Mouse (Mus musculus): Measurements from ENCODE around the gene Fchsd2. TPM values are rescaled to one million over a fixed set of nuclear protein-coding genes. Genes with fewer than 3 reads are reported as not detected.
A peak's percentile ranks its signal among the peaks of the same experiment; 100 is the strongest.

Fchsd2 gene
- polyA plus RNA-seq, 1 experiment from 2014 or later: 43.9 TPM

GRCm38 (mm10) chr7:101093231-101093630 lies 568 bp downstream of the Fchsd2 start:
- WGBS (ENCODE audit: missing documents): 10% methylated on average over 3 of the region's 3 CpGs
- peak overlapping the region; percentile 92 for H3K27ac ChIP-seq
- no peak overlapping the region for H3K4me3 ChIP-seq (ENCODE audit: inconsistent target)

GRCm38 (mm10) chr7:101094746-101095145 lies 2.1 kb downstream of the Fchsd2 start:
- H3K79me2 ChIP-seq (ENCODE audit: inconsistent target): no peaks in the 10 kb centered on the region
- no peak overlapping the region for H3K27ac ChIP-seq
- H3K4me3 ChIP-seq (ENCODE audit: inconsistent target): no peak overlapping the region
- 57% methylated on average over 1 of the region's 1 CpGs for WGBS (ENCODE audit: missing documents)
- no peaks in the 10 kb centered on the region for H3K36me3 ChIP-seq (ENCODE audit: inconsistent target)

More at GRCm38 (mm10) chr7:101093231-101093630, 568 bp downstream of the Fchsd2 start:
- Histone ChIP-seq H3K79me2 (ENCODE audit: inconsistent target) (no peaks in the 10 kb centered on the region), H3K36me3 (ENCODE audit: inconsistent target) (no peaks in the 10 kb centered on the region)

- WGBS (ENCODE audit: missing documents): 91% methylated on average over 5 of the region's 5 CpGs
- no peak overlapping the region for H3K27ac ChIP-seq
- H3K79me2 ChIP-seq (ENCODE audit: inconsistent target): no peaks in the 10 kb centered on the region
- H3K36me3 ChIP-seq (ENCODE audit: inconsistent target): no peaks in the 10 kb centered on the region
- H3K4me3 ChIP-seq (ENCODE audit: inconsistent target): no peak overlapping the region
Measured at GRCm38 (mm10) chr7:101095560-101095959, 2.9 kb downstream of the Fchsd2 start.

GRCm38 (mm10) chr7:101096576-101096975 lies 3.9 kb downstream of the Fchsd2 start:
- 100% methylated on average over 2 of the region's 2 CpGs for WGBS (ENCODE audit: missing documents)
- H3K4me3 ChIP-seq (ENCODE audit: inconsistent target): no peak overlapping the region

GRCm38 (mm10) chr7:101097084-101097483 lies 4.4 kb downstream of the Fchsd2 start:
- H3K79me2 ChIP-seq (ENCODE audit: inconsistent target): no peaks in the 10 kb centered on the region
- 92% methylated on average over 3 of the region's 3 CpGs for WGBS (ENCODE audit: missing documents)
- H3K36me3 ChIP-seq (ENCODE audit: inconsistent target): no peaks in the 10 kb centered on the region
- H3K27ac ChIP-seq: no peak overlapping the region
- no peak overlapping the region for H3K4me3 ChIP-seq (ENCODE audit: inconsistent target)

More at GRCm38 (mm10) chr7:101096576-101096975, 3.9 kb downstream of the Fchsd2 start:
- no peaks in the 10 kb centered on the region for H3K79me2 ChIP-seq (ENCODE audit: inconsistent target)
- no peaks in the 10 kb centered on the region for H3K36me3 ChIP-seq (ENCODE audit: inconsistent target)
- no peak overlapping the region for H3K27ac ChIP-seq

- 95% methylated on average over 2 of the region's 3 CpGs for WGBS (ENCODE audit: missing documents)
- Histone ChIP-seq H3K4me3 (ENCODE audit: inconsistent target) (no peak overlapping the region), H3K36me3 (ENCODE audit: inconsistent target) (no peaks in the 10 kb centered on the region), H3K27ac (no peak overlapping the region), H3K79me2 (ENCODE audit: inconsistent target) (no peaks in the 10 kb centered on the region)
Measured at GRCm38 (mm10) chr7:101099981-101100380, 7.3 kb downstream of the Fchsd2 start.

GRCm38 (mm10) chr7:101101156-101101691 lies 8.6 kb downstream of the Fchsd2 start:
- H3K4me3 ChIP-seq (ENCODE audit: inconsistent target): no peak overlapping the region
- H3K79me2 ChIP-seq (ENCODE audit: inconsistent target): no peaks in the 10 kb centered on the region
- no peaks in the 10 kb centered on the region for H3K36me3 ChIP-seq (ENCODE audit: inconsistent target)
- WGBS (ENCODE audit: missing documents): 94% methylated on average over 9 of the region's 10 CpGs
- no peak overlapping the region for H3K27ac ChIP-seq

- H3K4me3 ChIP-seq (ENCODE audit: inconsistent target): no peak overlapping the region
- no peaks in the 10 kb centered on the region for H3K36me3 ChIP-seq (ENCODE audit: inconsistent target)
- H3K79me2 ChIP-seq (ENCODE audit: inconsistent target): peaks cover 17% of the 10 kb centered on the region; the same call in 1 of the 2 replicates
- H3K27ac ChIP-seq: no peak overlapping the region
- 56% methylated on average over 2 of the region's 2 CpGs for WGBS (ENCODE audit: missing documents)
Measured at GRCm38 (mm10) chr7:101106666-101107065, 14.0 kb downstream of the Fchsd2 start.

- H3K36me3 ChIP-seq (ENCODE audit: inconsistent target): no peaks in the 10 kb centered on the region
- WGBS (ENCODE audit: missing documents): 44% methylated on average over 5 of the region's 5 CpGs
- H3K4me3 ChIP-seq (ENCODE audit: inconsistent target): peak overlapping the region; percentile 17; the same call in 1 of the 2 replicates
- H3K79me2 ChIP-seq (ENCODE audit: inconsistent target): peaks cover 17% of the 10 kb centered on the region; the same call in 1 of the 2 replicates
- H3K27ac ChIP-seq: peak overlapping the region; percentile 38
Measured at GRCm38 (mm10) chr7:101107073-101107810, 14.6 kb downstream of the Fchsd2 start.

- H3K79me2 ChIP-seq (ENCODE audit: inconsistent target): peaks cover 21% of the 10 kb centered on the region; the same call in 1 of the 2 replicates
- under 1% methylated on average over 60 of the region's 75 CpGs for WGBS (ENCODE audit: missing documents)
- peak overlapping the region; percentile 17; the same call in 1 of the 2 replicates for H3K4me3 ChIP-seq (ENCODE audit: inconsistent target)
- H3K36me3 ChIP-seq (ENCODE audit: inconsistent target): no peaks in the 10 kb centered on the region
- peak overlapping the region; percentile 38 for H3K27ac ChIP-seq
Measured at GRCm38 (mm10) chr7:101107968-101108652, 15.4 kb downstream of the Fchsd2 start.

GRCm38 (mm10) chr7:101108653-101109005 lies 16.0 kb downstream of the Fchsd2 start:
- Histone ChIP-seq H3K4me3 (ENCODE audit: inconsistent target) (peak overlapping the region; percentile 80), H3K27ac (peak overlapping the region; percentile 65), H3K79me2 (ENCODE audit: inconsistent target) (peaks cover 26% of the 10 kb centered on the region; the same call in 1 of the 2 replicates), H3K36me3 (ENCODE audit: inconsistent target) (no peaks in the 10 kb centered on the region)
- WGBS (ENCODE audit: missing documents): 1% methylated on average over 22 of the region's 35 CpGs

- Histone ChIP-seq H3K79me2 (ENCODE audit: inconsistent target) (peaks cover 32% of the 10 kb centered on the region; the same call in 1 of the 2 replicates), H3K4me3 (ENCODE audit: inconsistent target) (peak overlapping the region; percentile 80), H3K27ac (peak overlapping the region; percentile 65), H3K36me3 (ENCODE audit: inconsistent target) (no peaks in the 10 kb centered on the region)
- WGBS (ENCODE audit: missing documents): 1% methylated on average over 44 of the region's 47 CpGs
Measured at GRCm38 (mm10) chr7:101109006-101109855, 16.6 kb downstream of the Fchsd2 start.

- peak overlapping the region; percentile 65 for H3K27ac ChIP-seq
- no peaks in the 10 kb centered on the region for H3K36me3 ChIP-seq (ENCODE audit: inconsistent target)
- 18% methylated on average over 8 of the region's 8 CpGs for WGBS (ENCODE audit: missing documents)
- H3K4me3 ChIP-seq (ENCODE audit: inconsistent target): peak overlapping the region; percentile 80
- H3K79me2 ChIP-seq (ENCODE audit: inconsistent target): peaks cover 39% of the 10 kb centered on the region; the same call in 1 of the 2 replicates
Measured at GRCm38 (mm10) chr7:101109856-101110350, 17.2 kb downstream of the Fchsd2 start.

- peaks cover 73% of the 10 kb centered on the region; the same call in 1 of the 2 replicates for H3K79me2 ChIP-seq (ENCODE audit: inconsistent target)
- no peak overlapping the region for H3K27ac ChIP-seq
- 60% methylated on average over 3 of the region's 3 CpGs for WGBS (ENCODE audit: missing documents)
- no peaks in the 10 kb centered on the region; the same call in 1 of the 2 replicates for H3K36me3 ChIP-seq (ENCODE audit: inconsistent target)
- H3K4me3 ChIP-seq (ENCODE audit: inconsistent target): no peak overlapping the region
Measured at GRCm38 (mm10) chr7:101113410-101113809, 20.7 kb downstream of the Fchsd2 start.

Measured in macrophage (primary cell).